7 mouse cellular contexts compared by ENCODE assay signal in the genomic region with DNA sequence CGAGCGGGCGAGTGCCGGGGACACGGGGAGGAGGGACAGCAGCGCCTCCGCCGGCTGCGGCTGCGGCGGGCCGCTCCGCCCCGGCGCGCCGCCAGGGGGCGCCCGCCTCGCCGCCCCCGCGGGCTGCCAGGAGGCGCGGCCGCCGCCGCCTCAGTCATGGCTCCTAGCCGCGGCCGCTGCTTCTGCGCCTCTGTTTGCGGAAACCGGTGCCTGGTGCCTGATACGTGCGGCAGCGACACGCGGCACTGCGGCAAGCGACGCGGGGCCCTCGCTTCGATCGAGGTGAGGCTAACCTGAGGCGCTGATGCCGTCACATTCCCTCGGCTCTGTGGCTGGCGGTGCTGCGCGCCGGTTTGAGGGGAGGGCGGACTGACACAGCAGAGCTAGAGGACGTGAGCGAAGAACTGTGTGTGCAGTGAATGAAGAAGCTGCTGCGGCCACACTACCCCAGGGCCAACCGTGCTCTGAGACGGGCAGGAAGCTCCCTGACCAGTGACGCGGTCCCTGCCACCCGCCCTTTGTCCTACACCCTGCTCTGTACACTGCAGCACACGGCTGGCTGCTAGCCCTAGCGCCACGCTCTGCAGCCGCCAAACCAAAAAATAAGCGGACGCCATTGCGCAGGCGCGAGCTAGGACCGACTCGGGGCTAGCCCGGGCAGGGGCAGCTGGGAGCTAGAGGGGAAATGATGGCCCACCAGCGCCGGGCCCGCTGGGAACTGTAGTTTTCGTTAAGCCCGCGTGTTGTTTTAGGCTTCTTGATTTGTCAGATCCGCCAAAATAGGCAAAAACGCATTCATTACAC. TPM values are rescaled to one million over a fixed set of nuclear protein-coding genes. Genes with fewer than 3 reads are reported as not detected.
A peak's percentile ranks its signal among the peaks of the same experiment; 100 is the strongest.
DNase-seq lines count a peak whose midpoint lies in the region; ATAC-seq and TF ChIP-seq lines count a peak whose summit lies in the region.

No protein-coding gene starts in this region.

- peak; percentile 58 for TF ChIP-seq POLR2A in heart, adult 2 months (IDR thresholded peaks at IDR 0.05; ENCODE audit: insufficient read depth, low read depth, low read length)

- H3K4me1 ChIP-seq in embryonic facial prominence, embryonic 12.5 days = peaks cover 3% of the 10 kb centered on the region; the same call in 1 of the 2 replicates
- peaks cover 7% of the 10 kb centered on the region for H3K4me1 ChIP-seq in heart, adult 2 months (ENCODE audit: control insufficient read depth, insufficient read depth, low read length)
- peaks cover 22% of the 10 kb centered on the region for H3K4me1 ChIP-seq in limb, embryonic 13.5 days
- peaks cover 22% of the 10 kb centered on the region for H3K4me1 ChIP-seq in midbrain, embryonic 16.5 days (ENCODE audit: control insufficient read depth, insufficient read depth, low read length)

- no peaks in the 10 kb centered on the region for H3K36me3 ChIP-seq in embryonic facial prominence, embryonic 12.5 days
- H3K36me3 ChIP-seq in heart, adult 2 months (ENCODE audit: control insufficient read depth, insufficient read depth, low read length) = peaks cover 22% of the 10 kb centered on the region
- H3K36me3 ChIP-seq in limb, embryonic 13.5 days = no peaks in the 10 kb centered on the region
- H3K36me3 ChIP-seq in midbrain, embryonic 16.5 days (ENCODE audit: control insufficient read depth, insufficient read depth, low read length) = no peaks in the 10 kb centered on the region

- 0 out of 2 replicates have a peak, but pooled peaks have one; percentile 43 for TF ChIP-seq EP300 in heart, adult 2 months (IDR thresholded peaks at IDR 0.05; ENCODE audit: insufficient read depth, low read depth, low read length)

- TF ChIP-seq CTCF in heart, adult 2 months (IDR thresholded peaks at IDR 0.05) = peak; percentile 64

- no peaks in the 10 kb centered on the region for H3K27me3 ChIP-seq in embryonic facial prominence, embryonic 12.5 days
- H3K27me3 ChIP-seq in heart, adult 2 months (ENCODE audit: control insufficient read depth, insufficient read depth, low read length) = no peaks in the 10 kb centered on the region
- no peaks in the 10 kb centered on the region for H3K27me3 ChIP-seq in limb, embryonic 13.5 days
- no peaks in the 10 kb centered on the region for H3K27me3 ChIP-seq in midbrain, embryonic 16.5 days (ENCODE audit: control insufficient read depth, insufficient read depth, low read depth, low read length)

- intact Hi-C loops in heart, adult 2 months (cut with DNase I) = loop anchor here (2.0 kb wide), 1 partner anchor 96 kb away; no protein-coding TSS in a partner anchor

- no peaks in the 10 kb centered on the region for H3K9me3 ChIP-seq in embryonic facial prominence, embryonic 12.5 days
- H3K9me3 ChIP-seq in limb, embryonic 13.5 days = no peaks in the 10 kb centered on the region
- H3K9me3 ChIP-seq in midbrain, embryonic 16.5 days (replicated peaks; ENCODE audit: control insufficient read depth, low read length, poor library complexity, severe bottlenecking) = no peaks in the 10 kb centered on the region

- peak overlapping the region; percentile 65 for H3K4me2 ChIP-seq in embryonic facial prominence, embryonic 12.5 days (replicated peaks)
- H3K4me2 ChIP-seq in limb, embryonic 13.5 days (replicated peaks) = peak overlapping the region; percentile 75
- peak overlapping the region; percentile 58 for H3K4me2 ChIP-seq in midbrain, embryonic 16.5 days (ENCODE audit: low read length)

- peak overlapping the region; percentile 83 for H3K4me3 ChIP-seq in embryonic facial prominence, embryonic 12.5 days
- H3K4me3 ChIP-seq in heart, adult 2 months = peak overlapping the region; percentile 86
- H3K4me3 ChIP-seq in limb, embryonic 13.5 days = peak overlapping the region; percentile 69
- H3K4me3 ChIP-seq in midbrain, embryonic 16.5 days (ENCODE audit: low read depth, low read length) = peak overlapping the region; percentile 84

- peak overlapping the region; percentile 100 for H3K27ac ChIP-seq in embryonic facial prominence, embryonic 12.5 days
- H3K27ac ChIP-seq in heart, adult 2 months = peak overlapping the region; percentile 99
- peak overlapping the region; percentile 100 for H3K27ac ChIP-seq in limb, embryonic 13.5 days
- peak overlapping the region; percentile 100 for H3K27ac ChIP-seq in midbrain, embryonic 16.5 days (ENCODE audit: low read length)

- under 1% methylated on average over 56 of the region's 82 CpGs for WGBS in embryonic facial prominence, embryonic 12.5 days
- under 1% methylated on average over 76 of the region's 82 CpGs for WGBS in heart, adult 2 months
- under 1% methylated on average over 54 of the region's 82 CpGs for WGBS in limb, embryonic 13.5 days
- under 1% methylated on average over 67 of the region's 82 CpGs for WGBS in midbrain, embryonic 16.5 days

- H3K9ac ChIP-seq in embryonic facial prominence, embryonic 12.5 days = peak overlapping the region; percentile 97
- peak overlapping the region; percentile 99 for H3K9ac ChIP-seq in heart, adult 2 months (ENCODE audit: low read depth, low read length)
- H3K9ac ChIP-seq in limb, embryonic 13.5 days = peak overlapping the region; percentile 99
- peak overlapping the region; percentile 96 for H3K9ac ChIP-seq in midbrain, embryonic 16.5 days (ENCODE audit: low read depth, low read length)

- peak; percentile 93 for DNase-seq in adrenal gland, postnatal 25 days
- peak; percentile 91 to 95 for DNase-seq in heart, adult 2 months
- DNase-seq in kidney, adult 8-10 months = peak; percentile 93
- peak; percentile 89 to 94 for DNase-seq in spleen, postnatal 10 days (ENCODE audit: low spot score in 2 of 2)

- no peaks in the 10 kb centered on the region for H3K79me2 ChIP-seq in heart, adult 2 months (replicated peaks; ENCODE audit: control insufficient read depth, insufficient read depth, low read length)

- ATAC-seq in embryonic facial prominence, embryonic 12.5 days (ENCODE audit: insufficient number of reproducible peaks, insufficient read depth, low FRiP score, low TSS enrichment) = peak; percentile 95
- peak; percentile 93 for ATAC-seq in limb, embryonic 13.5 days (ENCODE audit: low FRiP score, low read depth)
- ATAC-seq in midbrain, embryonic 16.5 days = peak; percentile 95

RNA-seq across cellular contexts. Expression of gene Kansl1, which starts 26.1 kb away (rescaled TPM):
- 56.5 and 62.6 TPM in 2 replicates for total RNA-seq in adrenal gland, postnatal 25 days (2021)
- polyA plus RNA-seq in embryonic facial prominence, embryonic 12.5 days (2016; fragmentation: Nextera tagmentation; extraction: Ambion mirVana) = 29.7 and 33.3 TPM in 2 replicates
- 10 to 100 TPM; 26.8 to 27.1 TPM for total RNA-seq in heart, adult 2 months (2021)
- polyA plus RNA-seq in heart, adult 2 months (2012; rRNA removed) = 30.1 and 39.5 TPM in 2 replicates
- polyA plus RNA-seq in limb, embryonic 13.5 days (2015; fragmentation: Nextera tagmentation; extraction: Ambion mirVana) = 26.6 and 30.1 TPM in 2 replicates
- polyA plus RNA-seq in midbrain, embryonic 16.5 days (2015; fragmentation: Nextera tagmentation; extraction: Ambion mirVana) = 27.9 and 28.2 TPM in 2 replicates

Comparison
In these comparisons a context has a peak if more than half of its experiments do, and no peak if none do; other contexts are left out.
1. Peak in every context shown above with its lines: DNase-seq, ATAC-seq, H3K4me3 ChIP-seq and H3K27ac ChIP-seq.